Mouse (Mus musculus) bone marrow, adult 2 months (tissue): ENCODE measurements around the gene Wdr59. TPM values are rescaled to one million over a fixed set of nuclear protein-coding genes. Genes with fewer than 3 reads are reported as not detected.

Experiments
- H3K27ac ChIP-seq: fragments of 200-500 bp; 2 replicates; pipeline ENCODE4 v1.5.1; 2012; ENCODE audit warnings: low read depth, mild to moderate bottlenecking, control low read depth, inconsistent platforms, low read length; ENCODE audit not compliant: control insufficient read depth, poor library complexity, insufficient read depth
- H3K4me1 ChIP-seq: fragments of 200-500 bp; 2 replicates; pipeline ENCODE4 v1.6.1; 2011; ENCODE audit warnings: low read length; ENCODE audit not compliant: control insufficient read depth, insufficient read depth
- H3K4me3 ChIP-seq: fragments of 200-500 bp; replicated peaks from 2 replicates; pipeline ENCODE3; 2011; ENCODE audit warnings: mild to moderate bottlenecking, low read depth, low read length, control low read depth; ENCODE audit not compliant: control insufficient read depth
- CTCF ChIP-seq: fragments of 200-500 bp; IDR thresholded peaks from 2 replicates; pipeline ENCODE4 v1.5.1; 2011; ENCODE audit warnings: low read length, control low read depth; ENCODE audit not compliant: control insufficient read depth, insufficient read depth
- POLR2A ChIP-seq: fragments of 200-500 bp; IDR thresholded peaks from 2 replicates; pipeline ENCODE4 v1.6.1; 2011; ENCODE audit warnings: low read depth, mild to moderate bottlenecking, control low read depth, low read length, borderline replicate concordance; ENCODE audit not compliant: control insufficient read depth
- WGBS: fragments of 180-500 bp; shearing (Covaris S2); methylation state at CpG from one replicate; pipeline ENCODE4 v1.1.7; 2018; 5-methylcytosine and 5-hydroxymethylcytosine counted together
- polyA plus RNA-seq: library from polyadenylated mRNA; stranded (reverse); fragments of >200 nt; gene quantifications from 2 replicates; pipeline ENCODE4 v1.2.4, GENCODE M21; 2011; ENCODE audit warnings: low replicate concordance; ENCODE audit not compliant: missing spikeins, insufficient read depth, insufficient read length

The Wdr59 gene
- polyA plus RNA-seq, 1 experiment: 3.9 TPM

- Histone ChIP-seq H3K27ac (no peak overlapping the region), H3K4me3 (no peak overlapping the region), H3K4me1 (no peaks in the 10 kb centered on the region; the same call in 1 of the 2 replicates)
- WGBS: 42% methylated on average over 8 of the region's 8 CpGs
- TF ChIP-seq POLR2A (no peak), CTCF (no peak)
Measured at GRCm38 (mm10) chr8:111545406-111546156, 23.7 kb upstream of the Wdr59 start.

GRCm38 (mm10) chr8:111543712-111544380, 22.0 kb upstream of the Wdr59 start:
- peaks cover 2% of the 10 kb centered on the region; the same call in 1 of the 2 replicates for H3K4me1 ChIP-seq
- H3K4me3 ChIP-seq: no peak overlapping the region
- 72% methylated on average over 9 of the region's 9 CpGs for WGBS
- no peak overlapping the region for H3K27ac ChIP-seq
- TF ChIP-seq CTCF: no peak
- no peak for TF ChIP-seq POLR2A

DNA sequence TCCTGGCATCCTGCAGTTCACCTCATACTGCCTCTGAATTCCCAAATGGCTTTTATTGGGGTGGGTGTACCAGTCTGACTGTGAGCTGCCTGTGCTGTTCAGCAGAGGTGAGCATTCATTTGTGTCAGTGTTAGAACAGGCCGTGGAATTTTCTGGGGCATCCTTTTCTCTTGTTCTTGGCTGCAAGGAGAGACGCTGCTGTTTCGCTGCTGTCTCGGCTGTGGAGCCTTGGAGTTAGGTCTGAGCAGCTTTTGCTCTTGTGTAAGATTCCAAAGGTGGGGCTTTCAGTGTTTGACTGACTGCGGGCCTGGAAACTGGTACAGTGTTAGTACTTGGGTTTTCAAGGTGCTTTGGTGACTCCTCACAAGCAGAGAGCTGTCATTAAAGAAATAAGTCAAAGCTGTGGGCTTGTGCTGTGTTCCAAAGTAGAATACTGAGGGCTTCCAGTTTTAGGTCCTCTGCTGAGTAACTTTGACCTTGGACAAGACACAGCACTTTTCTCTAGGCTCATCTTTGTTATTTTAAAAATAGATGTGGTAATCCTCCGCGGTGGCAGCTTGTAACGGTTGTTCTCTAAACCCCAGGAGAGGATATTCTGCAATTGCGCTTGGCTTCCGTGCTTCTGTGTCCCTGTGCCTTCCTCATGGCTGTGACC, 17.7 kb upstream of the Wdr59 start:
- Histone ChIP-seq H3K4me1 (peaks cover 2% of the 10 kb centered on the region), H3K27ac (peak overlapping the region; percentile 94), H3K4me3 (peak overlapping the region; percentile 54)
- 7% methylated on average over 10 of the region's 10 CpGs for WGBS
- TF ChIP-seq POLR2A (no peak), CTCF (no peak)

DNA sequence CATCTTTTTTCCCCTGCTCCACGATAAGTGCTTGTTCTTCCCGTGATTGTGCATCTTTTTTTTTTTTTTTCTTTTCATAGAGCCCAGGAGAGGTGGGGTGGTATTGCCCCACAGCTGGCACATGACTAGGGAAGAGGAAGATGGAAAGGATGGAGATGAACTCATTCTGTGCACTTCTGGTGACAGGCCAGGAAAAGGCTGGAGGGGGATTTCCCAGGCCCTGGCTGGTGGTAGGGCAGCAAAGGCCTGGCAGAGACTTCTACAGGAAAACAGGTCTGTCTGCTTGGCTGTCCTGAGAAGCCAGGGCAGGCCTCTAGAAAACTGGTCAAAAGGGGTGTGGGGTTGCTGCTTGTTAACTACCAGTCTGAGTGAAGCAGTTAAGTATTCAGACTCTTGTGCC, 16.3 kb upstream of the Wdr59 start:
- H3K4me1 ChIP-seq: peaks cover 2% of the 10 kb centered on the region
- H3K27ac ChIP-seq: peak overlapping the region; percentile 73
- 2% methylated on average over 2 of the region's 2 CpGs for WGBS
- TF ChIP-seq POLR2A (no peak), CTCF (no peak)
- peak overlapping the region; percentile 71 for H3K4me3 ChIP-seq

DNA sequence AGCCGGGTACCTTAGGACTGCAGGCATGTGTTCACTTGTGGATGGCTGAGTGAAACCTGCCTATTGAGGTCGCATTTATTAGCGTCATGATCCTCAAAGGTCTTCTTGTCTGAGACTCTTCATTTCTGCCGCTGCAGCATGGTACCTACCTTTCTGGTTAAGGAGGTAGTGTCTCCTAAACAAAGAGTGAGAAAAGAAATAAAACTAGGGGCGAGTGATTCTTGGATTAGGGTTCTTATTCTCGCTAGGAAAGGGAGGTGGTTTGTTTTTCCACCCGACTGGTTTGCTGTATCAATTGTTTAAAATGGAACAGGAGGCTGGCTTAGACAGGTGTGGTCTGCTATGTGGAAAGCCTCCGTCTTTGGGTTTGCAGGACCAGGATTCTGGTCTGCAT, 15.9 kb upstream of the Wdr59 start:
- WGBS: 3% methylated on average over 8 of the region's 8 CpGs
- H3K4me1 ChIP-seq: peaks cover 2% of the 10 kb centered on the region
- no peak for TF ChIP-seq POLR2A
- no peak for TF ChIP-seq CTCF
- peak overlapping the region; percentile 96 for H3K27ac ChIP-seq
- H3K4me3 ChIP-seq: peak overlapping the region; percentile 71

DNA sequence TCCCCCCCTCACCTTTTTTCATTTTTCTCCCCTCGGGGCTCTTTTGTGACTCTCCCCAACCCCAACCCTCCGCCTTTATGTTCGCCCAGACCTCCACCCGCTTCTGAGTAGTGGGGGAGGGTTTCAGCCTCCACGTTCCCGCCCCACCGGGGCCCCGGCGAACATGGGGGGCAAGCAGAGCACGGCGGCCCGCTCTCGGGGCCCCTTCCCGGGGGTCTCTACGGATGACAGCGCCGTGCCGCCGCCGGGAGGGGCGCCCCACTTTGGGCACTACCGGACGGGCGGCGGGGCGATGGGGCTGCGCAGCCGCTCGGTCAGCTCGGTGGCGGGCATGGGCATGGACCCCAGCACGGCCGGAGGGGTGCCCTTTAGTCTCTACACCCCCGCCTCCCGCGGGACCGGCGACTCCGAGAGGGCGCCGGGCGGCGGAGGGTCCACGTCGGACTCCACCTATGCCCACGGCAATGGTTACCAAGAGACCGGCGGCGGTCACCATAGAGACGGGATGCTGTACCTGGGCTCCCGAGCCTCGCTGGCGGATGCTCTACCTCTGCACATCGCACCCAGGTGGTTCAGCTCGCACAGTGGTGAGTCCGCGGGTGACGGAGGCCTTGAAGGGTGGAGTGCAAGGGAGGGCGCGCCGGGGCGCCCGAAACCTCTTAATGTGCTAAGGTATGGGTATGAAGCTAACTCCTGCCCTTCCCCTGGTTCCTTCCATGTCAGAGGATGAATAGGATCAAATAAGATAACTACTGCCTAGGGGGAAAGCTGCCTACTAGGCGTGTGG, 15.3 kb upstream of the Wdr59 start:
- TF ChIP-seq CTCF (no peak), POLR2A (no peak)
- Histone ChIP-seq H3K4me3 (peak overlapping the region; percentile 71), H3K4me1 (peaks cover 2% of the 10 kb centered on the region), H3K27ac (peak overlapping the region; percentile 96)
- under 1% methylated on average over 60 of the region's 64 CpGs for WGBS

DNA sequence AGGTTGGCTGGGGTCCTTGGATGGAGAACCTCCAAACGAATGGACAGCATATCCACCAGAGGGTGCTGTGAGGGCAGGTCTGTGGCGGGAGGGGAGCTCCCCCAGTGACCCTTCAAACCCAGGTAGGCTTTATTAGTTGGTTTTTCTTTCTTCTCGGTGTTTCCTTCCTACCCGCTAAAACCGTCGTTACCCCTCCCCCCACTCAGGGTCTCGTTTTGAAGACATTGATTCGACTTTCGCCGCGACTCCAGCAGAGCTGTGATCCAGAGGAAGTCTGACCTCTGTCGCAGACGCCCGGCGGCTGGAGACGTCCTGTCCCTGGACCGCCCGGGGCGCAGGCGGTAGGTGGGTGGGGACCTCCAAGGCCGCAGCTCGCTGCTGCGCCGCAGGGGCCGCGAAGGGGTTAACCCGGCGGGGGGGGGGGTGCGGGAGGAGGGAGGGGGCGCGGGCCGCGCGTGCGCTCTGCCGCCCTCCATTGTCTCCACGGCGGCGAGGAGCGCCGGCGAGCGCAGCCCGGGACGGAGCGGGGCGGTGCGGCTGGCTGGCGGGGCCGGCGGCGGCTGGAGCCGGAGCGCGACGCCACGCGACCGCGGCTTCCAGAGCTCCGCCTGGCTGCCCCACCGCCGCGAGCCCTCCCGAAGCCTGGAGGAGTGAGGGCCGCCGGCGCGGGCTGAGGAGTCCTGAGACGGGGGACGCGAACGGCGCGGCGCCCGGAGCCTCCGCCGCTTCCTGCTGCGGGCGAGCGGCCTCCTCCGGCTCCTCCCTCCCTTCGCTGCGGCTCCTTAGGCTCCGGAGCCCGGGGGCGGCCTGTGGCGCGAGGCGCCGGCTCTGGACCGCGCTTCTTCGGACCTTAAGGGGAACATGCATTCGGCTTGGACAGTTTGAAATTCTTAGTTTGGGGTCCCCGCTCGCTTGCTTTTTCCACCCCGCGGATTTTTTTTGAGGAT, 14.4 kb upstream of the Wdr59 start, which contains the start of gene Znrf1:
Znrf1 (plus strand) TSS at position 67 of the 947 bp plus-strand sequence.
- Histone ChIP-seq H3K4me3 (peak within 1 kb of the TSS; percentile 71), H3K4me1 (peaks cover 2% of the 10 kb centered on the region), H3K27ac (peak within 1 kb of the TSS; percentile 96)
- WGBS: under 1% methylated on average over 83 of the region's 100 CpGs
- peak; percentile 71 for TF ChIP-seq CTCF
- peak; percentile 33; the same call in 1 of the 2 replicates for TF ChIP-seq POLR2A
